Mouse (Mus musculus): ENCODE data around the gene Suds3.
A peak's percentile ranks its signal among the peaks of the same experiment; 100 is the strongest.

Suds3 gene

GRCm38 (mm10) chr5:117114581-117115192, 1.2 kb downstream of the Suds3 start:
- DNase-seq (ENCODE audit: low read depth, low spot score): no peak

- DNase-seq (ENCODE audit: low read depth, low spot score): no peak
Observed at GRCm38 (mm10) chr5:117113330-117113729, 2.6 kb downstream of the Suds3 start.

DNA sequence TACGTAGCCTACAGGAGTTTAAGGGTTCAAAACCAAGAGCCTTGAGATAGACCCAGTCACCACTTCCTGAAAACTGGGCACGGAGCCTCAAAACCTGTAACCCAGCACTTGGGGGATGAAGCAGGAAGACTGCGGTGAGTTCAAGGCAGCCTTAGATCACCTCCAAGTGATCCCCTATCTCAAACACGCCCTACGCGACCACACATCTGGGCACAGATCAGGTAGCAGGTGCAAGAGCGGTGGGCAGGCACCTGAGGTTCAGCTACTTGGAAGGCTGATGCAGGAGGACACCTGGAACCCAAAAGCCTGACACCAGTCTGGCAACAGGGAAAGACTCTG, 4.2 kb downstream of the Suds3 start:
- no peak for DNase-seq (ENCODE audit: low read depth, low spot score)

DNA sequence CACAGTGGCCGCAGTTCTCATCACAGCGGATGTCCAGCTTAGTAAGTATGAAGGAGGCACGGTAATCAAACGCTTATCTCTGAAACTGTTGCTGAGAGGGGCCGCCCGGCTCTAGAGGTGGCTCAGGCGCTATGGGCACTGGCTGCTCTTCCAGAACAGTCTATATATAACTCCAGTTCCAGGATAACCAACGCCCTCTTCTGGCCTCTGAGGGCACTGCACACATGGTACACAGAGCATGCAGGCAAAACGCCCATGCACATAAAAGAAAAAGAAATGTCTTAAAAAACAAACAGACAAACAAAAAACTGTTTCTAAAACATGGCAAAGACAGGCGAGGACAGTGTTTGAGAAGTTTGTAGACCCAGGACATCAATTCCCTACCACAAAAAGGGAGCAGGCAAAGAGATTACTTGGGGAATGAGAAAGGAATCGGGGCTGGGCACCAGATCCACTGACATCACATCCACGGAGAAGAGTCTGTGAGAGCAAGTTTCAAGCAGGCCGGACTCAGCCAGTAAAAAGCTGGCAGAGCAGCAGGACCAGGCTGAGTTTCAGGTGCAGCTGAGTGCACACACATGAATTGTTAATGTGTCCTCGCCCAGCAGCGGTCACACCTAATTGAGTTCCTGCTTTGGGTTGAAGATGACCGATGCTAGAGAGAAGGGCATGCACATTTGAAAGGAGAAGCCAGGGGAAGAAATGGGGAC, 4.7 kb downstream of the Suds3 start:
- DNase-seq (ENCODE audit: low read depth, low spot score): no peak

DNA sequence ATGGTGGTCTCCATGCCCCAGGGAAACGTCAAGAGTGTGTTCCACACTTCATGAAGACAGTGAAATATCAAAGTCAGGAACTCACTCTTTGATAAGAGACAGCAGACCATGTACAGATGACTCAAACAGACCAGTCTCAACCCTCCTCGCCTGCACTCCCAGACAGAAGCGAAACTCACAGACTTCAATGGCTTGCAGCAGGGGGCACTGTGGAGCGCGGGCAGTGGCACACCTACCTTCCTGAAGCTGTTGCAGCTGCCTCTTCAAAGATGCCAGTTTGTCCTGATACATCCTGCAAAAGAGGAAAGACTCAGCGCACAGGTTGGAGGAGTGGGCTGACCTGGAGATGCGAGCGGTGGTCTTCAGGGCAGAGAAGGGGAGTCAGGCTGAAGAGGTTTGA, 6.4 kb downstream of the Suds3 start:
- no peak for DNase-seq (ENCODE audit: low read depth, low spot score)

DNA sequence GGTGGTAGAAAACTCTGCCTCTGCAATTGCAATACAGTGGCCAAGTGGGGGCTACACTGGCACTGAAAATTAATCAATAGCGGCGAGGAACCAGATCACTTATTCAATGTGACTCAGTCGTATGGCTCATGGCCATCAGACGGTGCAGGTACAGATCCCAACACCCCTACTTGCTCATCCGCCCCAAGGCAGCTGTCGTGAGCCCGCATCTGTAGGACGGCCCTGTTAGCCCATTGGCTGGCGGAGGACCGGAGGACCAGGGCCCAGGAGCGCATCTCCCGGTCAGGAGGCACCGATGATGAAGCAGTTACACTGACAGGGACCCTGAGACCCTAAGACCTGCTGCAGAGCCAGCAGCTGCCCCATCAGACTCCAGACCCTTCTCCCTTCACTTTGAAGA, 7.2 kb downstream of the Suds3 start:
- no peak for DNase-seq (ENCODE audit: low read depth, low spot score)

GRCm38 (mm10) chr5:117108292-117108691, 7.6 kb downstream of the Suds3 start:
- no peak for DNase-seq (ENCODE audit: low read depth, low spot score)

GRCm38 (mm10) chr5:117105761-117106160, 10.2 kb downstream of the Suds3 start:
- no peak for DNase-seq (ENCODE audit: low read depth, low spot score)

DNA sequence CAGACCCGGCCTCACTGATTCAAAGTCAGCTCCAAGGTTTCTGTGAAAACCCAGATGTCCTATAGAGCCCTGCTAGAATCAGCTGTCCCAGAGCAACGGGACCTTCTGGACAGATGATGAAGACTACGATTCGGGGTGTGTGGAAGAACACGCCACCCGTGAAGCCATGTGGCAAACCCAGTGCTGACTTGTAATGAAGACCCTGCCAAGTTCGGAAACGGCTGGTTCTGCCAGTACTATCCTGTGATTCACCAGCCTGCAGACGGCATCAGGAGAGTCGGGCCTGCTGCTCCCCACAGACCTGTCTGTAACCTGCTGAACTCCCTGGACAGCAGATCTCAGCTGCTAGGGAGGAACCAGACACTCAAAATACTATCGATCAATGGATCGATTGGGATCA, 11.6 kb downstream of the Suds3 start:
- no peak for DNase-seq (ENCODE audit: low read depth, low spot score)

GRCm38 (mm10) chr5:117103194-117103929, 12.6 kb downstream of the Suds3 start:
- DNase-seq (ENCODE audit: low read depth, low spot score): no peak

DNA sequence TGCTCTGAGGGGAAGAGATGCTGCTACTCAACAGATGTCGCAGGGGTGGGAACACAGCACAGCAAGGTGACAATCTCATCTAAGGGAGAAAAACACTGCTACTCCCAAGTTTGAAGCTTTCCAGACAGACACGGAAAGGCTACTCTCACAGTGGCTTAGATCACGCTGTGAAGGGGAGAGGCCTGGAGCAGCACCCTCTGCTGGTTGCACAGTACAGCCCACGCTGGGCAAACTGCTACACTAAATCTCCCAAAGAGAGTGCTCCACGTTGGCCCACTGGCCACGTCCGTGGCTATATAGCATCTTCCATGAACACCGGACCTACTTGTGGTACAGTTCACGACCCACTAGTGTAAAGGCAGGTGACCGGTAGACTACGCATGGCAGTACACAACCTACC, 16.2 kb downstream of the Suds3 start:
- DNase-seq (ENCODE audit: low read depth, low spot score): no peak

DNA sequence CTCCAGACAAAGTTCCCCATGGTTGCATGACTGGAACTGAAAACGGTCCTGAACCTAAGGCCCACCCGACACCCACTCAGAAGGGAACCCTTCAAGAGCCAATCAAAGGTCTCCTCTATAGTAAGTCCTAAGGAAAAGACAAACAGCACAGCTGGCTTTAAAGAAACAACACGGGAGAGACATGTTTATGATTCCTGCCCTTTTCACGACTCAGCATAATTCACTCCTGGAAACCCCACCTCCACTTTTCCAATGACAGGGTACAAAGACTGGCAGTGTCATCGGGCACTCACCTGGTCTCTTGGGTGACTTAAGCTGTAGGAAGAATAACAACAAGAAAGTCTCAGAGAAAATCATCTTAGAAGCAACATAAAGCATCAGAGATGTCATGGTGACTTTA, 16.9 kb downstream of the Suds3 start:
- no peak for DNase-seq (ENCODE audit: low read depth, low spot score)

GRCm38 (mm10) chr5:117096716-117097115, 19.2 kb downstream of the Suds3 start:
- DNase-seq (ENCODE audit: low read depth, low spot score): no peak

DNA sequence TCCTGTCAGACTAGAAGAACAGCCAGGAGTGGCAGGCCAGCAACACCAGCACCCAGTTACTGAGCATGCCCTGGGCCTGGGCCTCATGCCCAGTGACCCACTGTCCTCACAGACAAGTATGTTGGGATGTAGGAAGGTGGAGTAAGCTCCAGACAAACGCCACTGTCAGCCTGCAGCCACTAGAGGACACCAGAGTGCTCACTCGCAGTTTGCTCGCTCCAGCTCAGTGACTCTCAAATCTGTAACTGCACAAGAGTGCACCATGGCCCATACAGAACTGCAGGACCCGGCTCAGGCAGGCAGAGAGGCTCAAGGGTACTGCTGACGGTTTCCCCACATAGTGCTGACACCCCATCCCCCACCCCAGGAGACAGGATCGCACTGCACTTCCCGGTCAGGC, 21.5 kb downstream of the Suds3 start:
- DNase-seq (ENCODE audit: low read depth, low spot score): no peak

DNA sequence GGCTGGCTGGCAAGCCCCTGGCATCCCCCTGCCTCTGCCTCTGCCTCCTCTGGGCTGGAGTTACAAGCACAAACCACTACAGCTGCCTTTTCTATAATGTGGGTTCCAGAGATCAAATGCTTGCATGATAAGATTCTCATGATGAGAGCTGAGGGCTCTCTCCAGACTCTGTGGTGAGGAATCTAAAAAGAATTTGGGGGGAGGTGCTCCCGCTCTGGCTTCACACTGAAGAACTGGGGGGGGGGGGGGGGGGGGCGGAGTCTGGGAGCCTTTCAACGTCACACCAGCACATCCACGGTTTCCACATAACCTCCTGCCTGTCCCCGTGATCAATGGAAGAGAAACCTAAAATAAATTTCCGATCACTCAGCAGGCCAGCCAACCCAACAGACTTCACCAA, 26.1 kb downstream of the Suds3 start:
- no peak for DNase-seq (ENCODE audit: low read depth, low spot score)

DNA sequence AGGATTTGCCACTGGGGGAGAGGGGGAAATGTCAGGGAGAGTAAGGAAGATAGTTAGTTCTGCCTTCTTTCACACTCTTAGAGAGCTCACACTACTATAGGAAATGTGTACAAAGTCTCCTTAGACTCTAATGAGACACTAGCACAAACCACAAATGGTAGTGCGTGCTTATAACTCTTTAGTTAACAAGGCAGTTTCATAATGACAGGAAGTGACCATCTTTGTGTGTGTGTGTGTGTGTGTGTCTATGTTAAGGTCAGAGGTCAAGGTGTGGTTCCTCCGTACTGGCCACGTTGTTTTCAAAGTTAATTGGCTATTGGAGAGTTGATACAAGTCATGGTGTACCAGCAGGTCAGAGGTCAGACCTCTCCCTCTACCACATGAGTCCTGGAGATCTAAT, 26.8 kb downstream of the Suds3 start:
- DNase-seq (ENCODE audit: low read depth, low spot score): no peak

DNA sequence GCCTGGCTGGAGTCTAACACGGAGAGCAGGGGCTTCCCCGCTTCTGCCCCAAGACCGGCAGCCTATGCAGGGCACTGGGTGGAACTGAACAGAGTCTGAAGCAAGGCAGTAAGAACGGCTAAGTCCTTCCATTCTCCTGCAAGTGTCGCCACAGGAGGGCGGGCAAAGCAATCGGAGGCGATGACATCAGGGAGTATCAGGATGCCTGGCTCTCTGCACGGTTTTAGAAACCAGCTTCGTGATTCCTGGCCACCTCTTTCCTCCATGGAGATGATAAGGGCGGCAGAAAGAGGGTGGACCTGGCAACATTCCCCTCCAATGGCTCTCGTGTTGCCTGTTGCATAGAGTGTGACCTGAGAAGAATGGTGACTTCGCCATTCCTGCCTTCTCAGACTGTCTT, 28.2 kb downstream of the Suds3 start:
- no peak for DNase-seq (ENCODE audit: low read depth, low spot score)

DNA sequence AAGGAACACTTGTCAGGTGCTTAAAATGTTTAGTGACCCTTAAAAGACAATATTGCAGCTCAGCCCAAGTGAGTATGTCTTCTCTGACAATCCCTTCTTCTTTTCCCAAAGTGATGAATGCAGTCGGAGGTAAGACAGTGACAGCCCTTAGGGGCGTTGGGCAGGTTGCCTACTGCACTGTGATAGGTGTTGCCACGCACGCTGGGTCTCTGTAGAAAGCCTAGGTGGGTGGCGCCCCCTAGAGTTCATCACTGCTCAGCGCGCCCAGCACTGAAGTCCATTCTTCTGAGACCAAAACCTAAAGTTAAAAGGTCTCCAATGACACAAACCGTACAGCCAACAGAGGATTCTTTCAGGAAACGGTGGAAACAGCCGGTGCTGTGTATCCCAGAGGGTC, 46.4 kb downstream of the Suds3 start:
- DNase-seq (ENCODE audit: low read depth, low spot score): peak; percentile 31

GRCm38 (mm10) chr5:117068808-117069497, 47.0 kb downstream of the Suds3 start:
- no peak for DNase-seq (ENCODE audit: low read depth, low spot score)

GRCm38 (mm10) chr5:117068181-117068580, 47.7 kb downstream of the Suds3 start:
- DNase-seq (ENCODE audit: low read depth, low spot score): peak; percentile 52

DNA sequence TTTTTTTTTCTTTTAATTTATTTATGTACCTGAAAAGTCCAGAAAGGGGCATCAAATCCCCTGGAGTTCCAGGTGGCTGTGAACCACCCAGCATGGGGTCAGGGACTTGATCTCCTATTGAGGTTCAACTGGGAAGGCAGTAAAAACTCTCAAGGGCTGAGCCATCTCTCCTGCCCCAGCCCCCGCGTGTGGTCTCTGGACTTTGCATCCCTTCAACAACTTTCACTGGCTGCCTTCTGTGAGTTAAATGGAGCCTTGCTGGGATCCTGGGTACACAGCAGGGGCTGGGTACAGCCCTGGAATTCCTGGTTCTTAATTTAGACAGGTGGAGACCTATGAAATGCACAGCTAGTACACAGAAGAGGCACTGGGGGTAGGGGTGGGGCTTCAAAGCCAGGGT, 54.7 kb downstream of the Suds3 start:
- no peak for DNase-seq (ENCODE audit: low read depth, low spot score)

- DNase-seq (ENCODE audit: low read depth, low spot score): no peak
Observed at GRCm38 (mm10) chr5:117060484-117061130, 55.3 kb downstream of the Suds3 start.

Data from WW6 (cell line).